Mouse (Mus musculus): ENCODE results near the gene Ryr1. TPM values are rescaled to one million over a fixed set of nuclear protein-coding genes. Genes with fewer than 3 reads are reported as not detected.
"Not testable (repeated sequence)": the region's sequence is repeated elsewhere in the genome, so short reads cannot be mapped to it uniquely, and the experiment has no call there.

Gene Ryr1
- polyA plus RNA-seq, 1 experiment from 2014 or later, result 0.31 TPM

DNA sequence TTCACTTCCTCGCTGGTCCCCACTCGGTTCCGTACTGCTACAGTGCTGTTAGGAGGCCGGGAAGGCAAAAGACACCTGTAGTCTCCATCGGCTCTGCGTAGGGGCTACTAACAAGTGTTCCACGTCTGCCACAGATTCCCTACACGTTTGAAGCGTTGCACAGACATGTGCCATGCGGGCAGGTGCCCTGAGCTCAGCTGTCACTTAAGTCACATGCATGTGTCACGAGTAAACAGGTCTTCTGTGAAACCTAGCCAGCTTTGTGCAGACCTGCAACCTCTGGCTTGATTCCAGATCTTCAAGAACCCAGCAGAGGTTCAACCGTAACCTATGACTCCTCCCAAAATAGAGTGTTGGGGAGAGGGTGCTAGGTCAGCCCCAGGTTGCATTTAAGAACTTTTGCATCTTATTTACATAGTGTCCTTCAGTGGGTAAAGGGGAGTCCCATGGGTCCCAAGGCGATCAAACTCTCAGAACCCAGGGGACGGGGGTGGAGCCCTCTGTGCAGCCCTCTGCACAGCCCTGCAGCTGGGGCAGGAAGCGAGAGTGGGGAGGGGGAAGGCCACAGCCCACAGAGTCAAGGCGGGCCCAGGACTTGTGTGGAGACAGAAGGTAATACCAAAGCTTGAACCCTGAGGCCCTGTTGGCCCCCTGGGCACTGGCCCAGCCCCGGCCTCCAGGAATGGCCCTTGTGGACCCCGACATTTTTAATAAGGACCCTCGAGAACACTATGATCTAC lies 142.5 kb downstream of the Ryr1 start:
- H3K9me3 ChIP-seq, result no peaks in the 10 kb centered on the region
- ATAC-seq (ENCODE audit: extremely low read depth, insufficient number of reproducible peaks, low FRiP score, low TSS enrichment), result peak; percentile 35; the same call in 1 of the 2 replicates
- peaks cover 24% of the 10 kb centered on the region for H3K4me1 ChIP-seq
- 11% methylated on average over 19 of the region's 19 CpGs for WGBS
- peak overlapping the region; percentile 91 for H3K27ac ChIP-seq (replicated peaks)
- H3K4me2 ChIP-seq, result peak overlapping the region; percentile 90
- H3K36me3 ChIP-seq, result peaks cover 29% of the 10 kb centered on the region
- H3K27me3 ChIP-seq (replicated peaks), result no peaks in the 10 kb centered on the region
- peak overlapping the region; percentile 85 for H3K9ac ChIP-seq
- H3K4me3 ChIP-seq, result peak overlapping the region; percentile 83

DNA sequence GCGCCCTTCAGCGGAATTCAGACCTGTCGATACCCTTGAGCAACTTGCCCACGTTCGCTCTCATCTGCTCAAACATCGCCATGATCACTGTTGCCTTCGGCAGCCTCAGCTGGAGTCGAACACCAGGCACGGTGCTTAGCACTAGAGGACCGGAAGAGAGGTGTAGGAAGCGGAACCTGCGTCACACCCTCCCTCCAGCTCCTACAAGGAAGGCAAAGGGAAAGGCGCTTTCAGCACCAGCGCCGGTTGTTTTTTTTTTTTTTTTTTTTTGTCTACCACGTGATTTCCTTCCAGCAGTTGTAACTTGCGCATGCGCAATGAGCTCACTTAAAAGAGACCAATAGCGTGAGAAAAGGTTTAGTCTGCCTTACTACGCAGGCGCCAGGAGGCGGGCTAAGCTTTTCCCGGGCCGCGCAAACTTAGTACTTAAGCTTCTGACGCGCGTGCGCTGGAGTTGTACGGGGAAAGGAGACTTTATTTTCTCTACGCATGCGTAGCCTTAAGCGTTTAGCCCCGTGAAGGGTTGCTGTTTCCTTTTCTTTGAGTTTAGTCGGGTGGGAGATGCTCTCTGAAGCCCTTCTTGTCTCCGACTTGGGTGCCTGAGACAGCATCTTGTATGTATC lies 143.2 kb downstream of the Ryr1 start, which contains the start of the genes Eif3k and Map4k1:
Gene Eif3k, minus strand, starts transcription at position 214 of the 623 bp plus-strand sequence.
Gene Map4k1, plus strand, starts transcription at position 400 of the 623 bp plus-strand sequence.
- under 1% methylated on average over 36 of the region's 36 CpGs for WGBS
- Histone ChIP-seq H3K27ac (replicated peaks) (peak within 1 kb of the TSS; percentile 91), H3K4me1 (peaks cover 24% of the 10 kb centered on the region), H3K9ac (peak within 1 kb of the TSS; percentile 93), H3K27me3 (replicated peaks) (no peaks in the 10 kb centered on the region), H3K9me3 (no peaks in the 10 kb centered on the region), H3K36me3 (peaks cover 36% of the 10 kb centered on the region), H3K4me3 (peak within 1 kb of the TSS; percentile 83), H3K4me2 (peak within 1 kb of the TSS; percentile 98)
- peak; percentile 85 for ATAC-seq (ENCODE audit: extremely low read depth, insufficient number of reproducible peaks, low FRiP score, low TSS enrichment)

DNA sequence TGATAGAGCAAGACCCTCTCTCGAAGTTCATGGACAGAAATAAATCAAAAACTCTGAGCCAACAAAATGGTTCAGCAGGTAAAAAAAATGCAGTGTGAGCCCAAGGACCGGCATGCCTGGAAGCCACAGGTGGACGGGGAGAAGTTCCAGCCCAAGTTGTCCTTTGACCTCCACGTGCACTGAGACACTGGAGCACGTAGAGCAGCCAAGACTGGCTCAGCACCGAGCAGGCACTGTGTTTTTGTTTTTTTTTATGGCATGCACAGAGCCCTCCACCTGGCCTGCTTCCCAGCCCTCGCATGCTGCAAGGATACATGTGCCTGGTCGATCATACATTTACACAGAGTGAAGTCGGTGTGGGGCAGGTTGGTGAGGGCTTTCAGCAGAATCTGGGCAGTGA lies 147.4 kb downstream of the Ryr1 start:
- H3K4me3 ChIP-seq, result no peak overlapping the region
- H3K9me3 ChIP-seq, result no peaks in the 10 kb centered on the region
- no peak overlapping the region for H3K4me2 ChIP-seq
- H3K9ac ChIP-seq, result no peak overlapping the region
- H3K27me3 ChIP-seq (replicated peaks), result no peaks in the 10 kb centered on the region
- 81% methylated on average over 9 of the region's 9 CpGs for WGBS
- peaks cover 17% of the 10 kb centered on the region for H3K4me1 ChIP-seq
- H3K36me3 ChIP-seq, result peaks cover 73% of the 10 kb centered on the region
- ATAC-seq (ENCODE audit: extremely low read depth, insufficient number of reproducible peaks, low FRiP score, low TSS enrichment), result no peak
- no peak overlapping the region for H3K27ac ChIP-seq (replicated peaks)

DNA sequence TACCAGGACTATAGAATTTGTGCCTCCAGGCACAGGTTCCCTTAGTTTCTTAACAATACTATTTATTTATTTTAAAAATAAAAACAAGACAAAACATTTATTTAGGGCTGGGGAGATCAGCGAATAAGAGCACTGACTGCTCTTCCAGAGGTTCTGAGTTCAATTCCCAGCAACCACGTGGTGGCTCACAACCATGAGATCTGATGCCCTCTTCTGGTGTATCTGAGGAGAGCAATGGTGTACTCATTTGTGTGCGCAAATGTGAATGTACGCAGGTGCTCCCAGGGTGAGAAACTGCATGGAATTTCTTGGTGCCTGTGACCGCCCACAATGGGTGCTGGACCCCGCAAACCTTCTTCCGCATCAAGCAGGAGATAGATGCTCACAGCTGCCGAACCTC lies 152.0 kb downstream of the Ryr1 start:
- no peaks in the 10 kb centered on the region for H3K9me3 ChIP-seq
- no peak for ATAC-seq (ENCODE audit: extremely low read depth, insufficient number of reproducible peaks, low FRiP score, low TSS enrichment)
- H3K27ac ChIP-seq (replicated peaks), result 0 out of 2 replicates have a peak overlapping the region, but pooled peaks have one; percentile 84
- H3K27me3 ChIP-seq (replicated peaks), result no peaks in the 10 kb centered on the region
- WGBS, result 84% methylated on average over 8 of the region's 8 CpGs
- no peak overlapping the region for H3K9ac ChIP-seq
- H3K4me1 ChIP-seq, result peaks cover 24% of the 10 kb centered on the region
- H3K4me3 ChIP-seq, result no peak overlapping the region
- no peak overlapping the region for H3K4me2 ChIP-seq
- peaks cover 75% of the 10 kb centered on the region for H3K36me3 ChIP-seq

DNA sequence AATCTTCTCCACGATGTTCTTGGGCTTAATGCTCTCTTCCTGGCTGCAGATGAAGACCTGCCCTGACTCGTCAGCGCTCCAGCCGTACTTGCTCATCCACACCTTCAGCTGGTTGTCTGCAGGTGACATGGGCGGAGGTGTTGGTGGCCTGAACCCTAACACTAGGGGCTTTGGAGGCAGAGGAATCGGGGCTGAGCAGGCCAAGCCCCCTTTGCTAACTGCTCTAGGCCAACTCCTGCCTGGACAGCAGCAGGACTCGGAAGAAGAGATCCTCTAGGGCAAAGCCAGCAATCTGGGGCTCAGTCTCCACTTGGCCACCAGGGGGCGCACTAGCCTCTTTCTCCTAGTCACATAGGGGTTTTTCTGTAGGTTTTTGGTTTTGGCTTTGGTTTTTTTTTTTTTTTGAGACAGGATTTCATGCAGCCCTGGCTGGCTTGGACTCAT lies 152.4 kb downstream of the Ryr1 start:
- Histone ChIP-seq H3K27ac (replicated peaks) (peak overlapping the region; percentile 84), H3K27me3 (replicated peaks) (no peaks in the 10 kb centered on the region), H3K4me3 (no peak overlapping the region), H3K36me3 (peaks cover 70% of the 10 kb centered on the region), H3K4me2 (0 out of 2 replicates have a peak overlapping the region, but pooled peaks have one; percentile 5), H3K9ac (peak overlapping the region; percentile 51), H3K9me3 (no peaks in the 10 kb centered on the region), H3K4me1 (peaks cover 24% of the 10 kb centered on the region)
- 58% methylated on average over 8 of the region's 8 CpGs for WGBS
- ATAC-seq (ENCODE audit: extremely low read depth, insufficient number of reproducible peaks, low FRiP score, low TSS enrichment), result no peak

DNA sequence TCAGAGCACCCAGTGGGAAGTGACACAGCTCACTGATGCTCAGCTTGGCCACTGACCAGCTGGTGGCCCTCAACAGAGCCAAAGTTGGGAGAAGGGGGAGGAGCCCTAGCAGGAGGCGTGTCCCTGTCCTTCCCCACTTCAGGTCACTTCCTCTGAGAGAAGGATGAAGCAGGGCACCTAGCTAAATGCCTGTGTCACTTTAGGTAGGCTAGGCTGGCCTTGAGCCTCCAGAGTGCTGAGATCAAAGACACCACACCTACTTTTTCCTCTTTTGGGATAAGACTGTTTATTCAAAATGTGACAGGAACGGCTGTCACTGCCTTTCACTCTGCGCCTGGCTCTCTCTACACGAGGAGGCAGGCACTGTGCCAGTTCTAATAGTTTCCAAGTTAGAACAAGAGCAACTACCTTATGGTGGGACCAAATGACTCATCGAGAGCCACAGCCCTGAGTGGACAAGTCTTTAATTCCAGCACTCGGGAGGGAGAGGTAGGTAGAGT lies 153.2 kb downstream of the Ryr1 start:
- 38% methylated on average over 6 of the region's 6 CpGs for WGBS
- 0 out of 2 replicates have a peak overlapping the region, but pooled peaks have one; percentile 2 for H3K9ac ChIP-seq
- peak; percentile 40 for ATAC-seq (ENCODE audit: extremely low read depth, insufficient number of reproducible peaks, low FRiP score, low TSS enrichment)
- peaks cover 28% of the 10 kb centered on the region for H3K4me1 ChIP-seq
- peaks cover 63% of the 10 kb centered on the region for H3K36me3 ChIP-seq
- H3K27me3 ChIP-seq (replicated peaks), result no peaks in the 10 kb centered on the region
- H3K27ac ChIP-seq (replicated peaks), result peak overlapping the region; percentile 84
- H3K9me3 ChIP-seq, result no peaks in the 10 kb centered on the region
- no peak overlapping the region for H3K4me3 ChIP-seq
- H3K4me2 ChIP-seq, result peak overlapping the region; percentile 5; the same call in 1 of the 2 replicates

DNA sequence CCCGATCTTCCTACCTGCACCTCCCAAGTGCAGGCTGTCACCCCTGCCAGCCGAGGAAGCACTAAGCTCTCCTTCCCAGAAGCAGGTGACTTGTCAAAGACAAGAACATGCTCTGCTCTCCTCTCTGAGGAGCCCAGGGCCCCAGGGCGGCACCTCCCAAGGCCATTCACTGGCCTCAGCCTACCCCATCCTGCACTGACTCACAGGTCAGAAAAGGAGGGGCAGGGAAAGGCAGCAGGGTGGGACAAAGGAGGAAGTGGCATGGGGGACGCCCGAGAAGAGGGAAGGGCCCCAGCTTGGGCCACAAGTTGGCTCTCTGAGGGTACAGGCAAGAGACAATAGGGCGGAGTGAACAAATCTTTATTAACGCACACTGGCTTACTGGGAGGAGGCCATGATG lies 153.9 kb downstream of the Ryr1 start:
- Histone ChIP-seq H3K9ac (peak overlapping the region; percentile 2; the same call in 1 of the 2 replicates), H3K4me2 (no peak overlapping the region), H3K9me3 (no peaks in the 10 kb centered on the region), H3K27me3 (replicated peaks) (no peaks in the 10 kb centered on the region), H3K4me1 (peaks cover 29% of the 10 kb centered on the region), H3K27ac (replicated peaks) (peak overlapping the region; percentile 84), H3K4me3 (no peak overlapping the region), H3K36me3 (peaks cover 55% of the 10 kb centered on the region)
- no peak for ATAC-seq (ENCODE audit: extremely low read depth, insufficient number of reproducible peaks, low FRiP score, low TSS enrichment)
- WGBS, result 84% methylated on average over 7 of the region's 7 CpGs

DNA sequence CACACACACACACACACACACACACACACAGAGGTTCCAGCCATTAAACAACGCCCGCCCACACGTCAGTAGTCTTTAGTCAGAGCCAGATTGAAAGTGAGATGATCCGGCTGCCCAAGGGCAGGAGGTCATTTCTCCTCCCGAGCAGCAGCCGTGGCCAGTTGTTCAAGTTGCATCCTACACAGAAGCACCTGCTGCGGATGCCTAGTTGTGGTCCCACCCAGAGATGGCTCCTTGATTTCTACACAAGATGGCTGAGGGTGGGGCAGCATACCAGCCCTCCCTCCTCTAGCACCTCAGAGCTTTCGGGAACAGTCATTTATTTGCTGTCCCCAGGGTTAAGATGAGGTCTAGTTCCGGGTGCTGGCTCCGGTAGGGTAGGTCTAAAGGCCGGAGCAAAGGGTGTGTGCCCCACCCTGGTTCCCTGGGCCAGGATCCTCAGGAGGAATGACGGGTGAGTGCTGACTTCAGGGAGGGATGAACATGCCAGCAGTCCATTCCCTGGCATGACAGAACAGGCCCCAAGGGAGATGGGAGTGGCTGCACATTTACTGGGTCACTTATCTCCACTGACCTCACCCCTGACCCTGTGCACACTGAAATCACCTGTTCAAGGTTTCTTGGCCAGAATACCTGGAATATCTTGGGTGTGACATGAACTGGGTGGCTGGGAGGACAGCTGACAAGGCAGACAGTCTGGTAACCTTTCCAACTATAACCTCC lies 155.1 kb downstream of the Ryr1 start:
- Histone ChIP-seq H3K4me3 (no peak overlapping the region), H3K9me3 (no peaks in the 10 kb centered on the region), H3K27ac (replicated peaks) (no peak overlapping the region), H3K27me3 (replicated peaks) (no peaks in the 10 kb centered on the region), H3K4me2 (no peak overlapping the region), H3K9ac (0 out of 2 replicates have a peak overlapping the region, but pooled peaks have one; percentile 15), H3K36me3 (peaks cover 44% of the 10 kb centered on the region), H3K4me1 (peaks cover 29% of the 10 kb centered on the region)
- ATAC-seq (ENCODE audit: extremely low read depth, insufficient number of reproducible peaks, low FRiP score, low TSS enrichment), result no peak
- 64% methylated on average over 12 of the region's 12 CpGs for WGBS

DNA sequence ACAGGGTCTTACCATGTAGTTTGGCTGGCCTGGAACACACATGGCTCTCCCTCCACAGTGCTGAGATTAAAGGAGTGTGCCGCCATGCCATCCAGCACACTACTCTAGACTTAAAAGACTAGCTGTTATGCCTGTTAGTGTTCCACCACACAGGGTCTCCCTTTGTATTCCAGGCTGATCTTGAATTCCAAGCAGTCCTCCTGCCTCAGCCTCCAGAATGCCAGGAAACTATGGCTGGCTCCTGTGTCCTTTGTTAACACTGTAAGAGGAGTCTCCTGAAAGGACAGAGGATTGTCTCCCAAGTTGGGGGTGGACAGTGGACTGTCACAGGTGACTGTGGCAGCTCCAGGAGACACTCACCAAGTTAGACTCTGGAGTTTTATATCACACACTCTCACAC lies 155.7 kb downstream of the Ryr1 start:
- ATAC-seq (ENCODE audit: extremely low read depth, insufficient number of reproducible peaks, low FRiP score, low TSS enrichment), result no peak
- no peaks in the 10 kb centered on the region for H3K27me3 ChIP-seq (replicated peaks)
- peaks cover 29% of the 10 kb centered on the region for H3K4me1 ChIP-seq
- peaks cover 39% of the 10 kb centered on the region for H3K36me3 ChIP-seq
- H3K27ac ChIP-seq (replicated peaks), result no peak overlapping the region
- H3K4me3 ChIP-seq, result no peak overlapping the region
- H3K9me3 ChIP-seq, result no peaks in the 10 kb centered on the region
- H3K4me2 ChIP-seq, result no peak overlapping the region
- H3K9ac ChIP-seq, result no peak overlapping the region
- 83% methylated on average over 1 of the region's 1 CpGs for WGBS

DNA sequence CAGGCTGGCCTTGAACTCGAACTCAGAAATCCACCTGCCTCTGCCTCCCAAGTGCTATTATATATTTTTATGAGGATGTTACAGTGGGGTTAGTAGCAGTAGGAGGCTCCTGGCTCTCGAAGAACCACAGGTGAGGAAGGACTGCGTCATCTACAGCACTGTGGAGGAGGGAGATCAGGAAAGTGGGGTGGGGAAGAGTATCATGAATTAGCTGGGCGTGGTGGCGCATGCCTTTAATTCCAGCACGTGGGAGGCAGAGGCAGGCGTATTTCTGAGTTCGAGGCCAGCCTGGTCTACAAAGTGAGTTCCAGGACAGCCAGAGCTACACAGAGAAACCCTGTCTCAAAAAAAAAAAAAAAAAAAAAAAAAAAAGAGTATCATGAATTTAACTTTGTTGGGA lies 156.9 kb downstream of the Ryr1 start:
- H3K4me1 ChIP-seq, result peaks cover 32% of the 10 kb centered on the region
- H3K27ac ChIP-seq (replicated peaks); H3K9me3 ChIP-seq; H3K9ac ChIP-seq; H3K4me3 ChIP-seq; H3K27me3 ChIP-seq (replicated peaks); H3K4me2 ChIP-seq; ATAC-seq (ENCODE audit: extremely low read depth, insufficient number of reproducible peaks, low FRiP score, low TSS enrichment): not testable (repeated sequence)
- WGBS, result 93% methylated on average over 8 of the region's 8 CpGs
- H3K36me3 ChIP-seq, result peaks cover 27% of the 10 kb centered on the region
